26 mouse cellular contexts compared by ENCODE assay signal in genomic region chr6:136510945-136511344, GRCm38 (mm10). TPM values are rescaled to one million over a fixed set of nuclear protein-coding genes. Genes with fewer than 3 reads are reported as not detected.
DNase-seq lines count a peak whose midpoint lies in the region; ATAC-seq lines count a peak whose summit lies in the region.
"Had no signal": no experiment of that assay in that cellular context is flagged by ENCODE, and none has a peak within 500 bp of the region (broad histone marks: within the 10 kb centered on the region; RNA-seq: fewer than 3 reads in every experiment).

No protein-coding gene starts in this region.

- H3K36me3 ChIP-seq in hindbrain, embryonic 10.5 days = 0 out of 2 replicates have a peak, but pooled peaks cover 5% of the 10 kb centered on the region
- H3K36me3 ChIP-seq in hindbrain, embryonic 11.5 days (ENCODE audit: control insufficient read depth, insufficient read depth, low read length) = no peaks in the 10 kb centered on the region
- H3K36me3 ChIP-seq in midbrain, embryonic 14.5 days (ENCODE audit: control insufficient read depth, insufficient read depth, low read length) = no peaks in the 10 kb centered on the region
- H3K36me3 ChIP-seq in midbrain, embryonic 13.5 days = no peaks in the 10 kb centered on the region
- H3K36me3 ChIP-seq in kidney, embryonic 15.5 days = no peaks in the 10 kb centered on the region
- H3K36me3 ChIP-seq: embryonic facial prominence, embryonic 13.5 days; G1E; hindbrain, embryonic 15.5 days; intestine, embryonic 15.5 days; liver, embryonic 13.5 days had no signal

- H3K9ac ChIP-seq in hindbrain, embryonic 11.5 days (ENCODE audit: low read depth, low read length) = no peak overlapping the region
- H3K9ac ChIP-seq in midbrain, embryonic 14.5 days (replicated peaks; ENCODE audit: low read length) = no peak overlapping the region
- no peak overlapping the region for H3K9ac ChIP-seq in midbrain, embryonic 13.5 days (replicated peaks)
- H3K9ac ChIP-seq in kidney, embryonic 15.5 days = no peak overlapping the region
- H3K9ac ChIP-seq: embryonic facial prominence, embryonic 13.5 days; hindbrain, embryonic 15.5 days; intestine, embryonic 15.5 days; liver, embryonic 13.5 days had no signal

- H3K9me3 ChIP-seq in hindbrain, embryonic 10.5 days = peaks cover 12% of the 10 kb centered on the region
- H3K9me3 ChIP-seq in hindbrain, embryonic 11.5 days (ENCODE audit: control insufficient read depth, low read length) = 0 out of 2 replicates have a peak, but pooled peaks cover 3% of the 10 kb centered on the region
- H3K9me3 ChIP-seq in midbrain, embryonic 14.5 days (ENCODE audit: control insufficient read depth, low read length) = peaks cover 11% of the 10 kb centered on the region; the same call in 1 of the 2 replicates
- H3K9me3 ChIP-seq in midbrain, embryonic 13.5 days = peaks cover 12% of the 10 kb centered on the region
- 0 out of 2 replicates have a peak, but pooled peaks cover 7% of the 10 kb centered on the region for H3K9me3 ChIP-seq in kidney, embryonic 15.5 days (replicated peaks)
- H3K9me3 ChIP-seq: intestine, embryonic 15.5 days had no signal

- no peaks in the 10 kb centered on the region for H3K27me3 ChIP-seq in hindbrain, embryonic 10.5 days (ENCODE audit: insufficient read depth, poor library complexity, severe bottlenecking)
- no peaks in the 10 kb centered on the region for H3K27me3 ChIP-seq in hindbrain, embryonic 11.5 days (ENCODE audit: control insufficient read depth, insufficient read depth, low read length)
- H3K27me3 ChIP-seq in midbrain, embryonic 14.5 days (ENCODE audit: control insufficient read depth, insufficient read depth, low read length) = no peaks in the 10 kb centered on the region
- H3K27me3 ChIP-seq in midbrain, embryonic 13.5 days = no peaks in the 10 kb centered on the region
- H3K27me3 ChIP-seq in kidney, embryonic 15.5 days = no peaks in the 10 kb centered on the region
- H3K27me3 ChIP-seq: embryonic facial prominence, embryonic 13.5 days; hindbrain, embryonic 15.5 days; intestine, embryonic 15.5 days; liver, embryonic 13.5 days had no signal

- 0 out of 2 replicates have a peak overlapping the region, but pooled peaks have one; percentile 19 for H3K27ac ChIP-seq in hindbrain, embryonic 10.5 days
- no peak overlapping the region for H3K27ac ChIP-seq in hindbrain, embryonic 11.5 days (ENCODE audit: low read depth, low read length)
- H3K27ac ChIP-seq in midbrain, embryonic 14.5 days (replicated peaks; ENCODE audit: low read depth, low read length) = 0 out of 2 replicates have a peak overlapping the region, but pooled peaks have one; percentile 9
- no peak overlapping the region for H3K27ac ChIP-seq in midbrain, embryonic 13.5 days
- H3K27ac ChIP-seq in kidney, embryonic 15.5 days = 0 out of 2 replicates have a peak overlapping the region, but pooled peaks have one; percentile 43
- H3K27ac ChIP-seq: embryonic facial prominence, embryonic 13.5 days; hindbrain, embryonic 15.5 days; intestine, embryonic 15.5 days; liver, embryonic 13.5 days; macrophage had no signal

- H3K4me2 ChIP-seq in hindbrain, embryonic 11.5 days (replicated peaks; ENCODE audit: low read depth, low read length) = no peak overlapping the region
- H3K4me2 ChIP-seq in midbrain, embryonic 14.5 days (ENCODE audit: low read length) = no peak overlapping the region
- no peak overlapping the region for H3K4me2 ChIP-seq in midbrain, embryonic 13.5 days (replicated peaks)
- H3K4me2 ChIP-seq in kidney, embryonic 15.5 days = no peak overlapping the region
- H3K4me2 ChIP-seq: embryonic facial prominence, embryonic 13.5 days; hindbrain, embryonic 15.5 days; intestine, embryonic 15.5 days; liver, embryonic 13.5 days had no signal

- DNase-seq in hindbrain, embryonic 10.5 days (ENCODE audit: low spot score) = no peak
- DNase-seq in hindbrain, embryonic 11.5 days (ENCODE audit: low spot score) = no peak
- DNase-seq in midbrain, embryonic 14.5 days = no peak
- peak; percentile 30 to 44 for DNase-seq in kidney, postnatal 36 days
- DNase-seq in adrenal gland, adult (ENCODE audit: inconsistent age in 2 of 2, low spot score in 1 of 2) = no peak
- DNase-seq in heart, postnatal 25 days (ENCODE audit: low spot score) = no peak
- DNase-seq: adrenal gland, adult 2 months; adrenal gland, postnatal 36 days; cerebellum, adult 18-20 months; cerebellum, postnatal 10 days; heart, postnatal 36 days; left cerebral cortex, postnatal 4 days; liver, embryonic 13.5 days; lung, adult 18-20 months; lung, postnatal 10 days; right cerebral cortex, adult 18-20 months; spleen, adult 18-20 months; thymus, postnatal 14 days had no signal

- intact Hi-C loops in heart, postnatal 25 days (cut with DNase I) = no loop called here

- 39% methylated on average over 7 of the region's 7 CpGs for WGBS in hindbrain, embryonic 10.5 days
- WGBS in hindbrain, embryonic 11.5 days = 40% methylated on average over 7 of the region's 7 CpGs
- WGBS in midbrain, embryonic 14.5 days = 17% methylated on average over 7 of the region's 7 CpGs
- whole genome bisulfite sequencing in midbrain, embryonic 13.5 days = 33% methylated on average over 7 of the region's 7 CpGs
- 54% methylated on average over 7 of the region's 7 CpGs for WGBS in kidney, embryonic 15.5 days

- H3K4me3 ChIP-seq in hindbrain, embryonic 10.5 days = no peak overlapping the region
- H3K4me3 ChIP-seq in hindbrain, embryonic 11.5 days (ENCODE audit: low read depth, low read length) = no peak overlapping the region
- no peak overlapping the region for H3K4me3 ChIP-seq in midbrain, embryonic 14.5 days (replicated peaks; ENCODE audit: low read depth, low read length)
- no peak overlapping the region for H3K4me3 ChIP-seq in midbrain, embryonic 13.5 days (replicated peaks)
- no peak overlapping the region for H3K4me3 ChIP-seq in kidney, embryonic 15.5 days (replicated peaks)
- H3K4me3 ChIP-seq: embryonic facial prominence, embryonic 13.5 days; hindbrain, embryonic 15.5 days; intestine, embryonic 15.5 days; liver, embryonic 13.5 days had no signal

- no peak for ATAC-seq in hindbrain, embryonic 11.5 days (ENCODE audit: low FRiP score)
- no peak for ATAC-seq in midbrain, embryonic 14.5 days (ENCODE audit: low FRiP score, low TSS enrichment)
- no peak for ATAC-seq in midbrain, embryonic 13.5 days
- ATAC-seq in kidney, embryonic 15.5 days (replicated peaks; ENCODE audit: low FRiP score) = peak; percentile 70; the same call in 1 of the 2 replicates
- ATAC-seq: forebrain, embryonic 16.5 days; intestine, embryonic 15.5 days had no signal

- peaks cover 8% of the 10 kb centered on the region; the same call in 1 of the 2 replicates for H3K4me1 ChIP-seq in hindbrain, embryonic 10.5 days (replicated peaks)
- no peaks in the 10 kb centered on the region for H3K4me1 ChIP-seq in hindbrain, embryonic 11.5 days (replicated peaks; ENCODE audit: control insufficient read depth, insufficient read depth, low read length)
- no peaks in the 10 kb centered on the region for H3K4me1 ChIP-seq in midbrain, embryonic 14.5 days (ENCODE audit: control insufficient read depth, insufficient read depth, low read length)
- no peaks in the 10 kb centered on the region for H3K4me1 ChIP-seq in midbrain, embryonic 13.5 days (replicated peaks)
- H3K4me1 ChIP-seq in kidney, embryonic 15.5 days = no peaks in the 10 kb centered on the region
- H3K4me1 ChIP-seq: embryonic facial prominence, embryonic 13.5 days; hindbrain, embryonic 15.5 days; intestine, embryonic 15.5 days; liver, embryonic 13.5 days had no signal

RNA-seq across cellular contexts. Expression of gene Atf7ip, which starts 5.0 kb away (rescaled TPM):
- polyA plus RNA-seq in hindbrain, embryonic 10.5 days (2016; fragmentation: Nextera tagmentation; extraction: Ambion mirVana) = 41.8 and 47.2 TPM in 2 replicates
- polyA plus RNA-seq in hindbrain, embryonic 11.5 days (2014; fragmentation: Nextera tagmentation; extraction: Ambion mirVana) = 54.1 and 73.7 TPM in 2 replicates
- polyA plus RNA-seq in midbrain, embryonic 14.5 days (2014; fragmentation: Nextera tagmentation; extraction: Ambion mirVana) = 49.8 and 57.9 TPM in 2 replicates
- polyA plus RNA-seq in midbrain, embryonic 13.5 days (2015; fragmentation: Nextera tagmentation; extraction: Ambion mirVana) = 48.5 and 49.9 TPM in 2 replicates
- 43.1 and 44.2 TPM in 2 replicates for polyA plus RNA-seq in kidney, embryonic 15.5 days (2015; fragmentation: Nextera tagmentation; extraction: Ambion mirVana)
- 10 to 100 TPM; 79.8 to 92.6 TPM for total RNA-seq in heart, postnatal 25 days (2021)

Comparison
In these comparisons a context has a peak if more than half of its experiments do, and no peak if none do; other contexts are left out.
1. H3K27ac ChIP-seq: peak in hindbrain, embryonic 10.5 days (single experiment), midbrain, embryonic 14.5 days (single experiment) and kidney, embryonic 15.5 days (single experiment); none in hindbrain, embryonic 11.5 days (single experiment) and midbrain, embryonic 13.5 days (single experiment).
2. DNase-seq: peak in kidney, postnatal 36 days (2 of 2); none in hindbrain, embryonic 10.5 days (single experiment), hindbrain, embryonic 11.5 days (single experiment), midbrain, embryonic 14.5 days (single experiment), adrenal gland, adult (0 of 2) and heart, postnatal 25 days (single experiment).